ENCODE assay signal across 17 mouse cellular contexts in genomic region chr16:94607468-94607867, GRCm38 (mm10). TPM values are rescaled to one million over a fixed set of nuclear protein-coding genes. Genes with fewer than 3 reads are reported as not detected.
A peak's percentile ranks its signal among the peaks of the same experiment; 100 is the strongest.
DNase-seq lines count a peak whose midpoint lies in the region; ATAC-seq lines count a peak whose summit lies in the region.
"Had no signal": no experiment of that assay in that cellular context is flagged by ENCODE, and none has a peak within 500 bp of the region (broad histone marks: within the 10 kb centered on the region; RNA-seq: fewer than 3 reads in every experiment).

No protein-coding gene starts in this region.

- H3K27ac ChIP-seq in heart, embryonic 12.5 days (ENCODE audit: poor library complexity, severe bottlenecking): peak overlapping the region; percentile 36; the same call in 1 of the 2 replicates
- peak overlapping the region; percentile 48; the same call in 1 of the 2 replicates for H3K27ac ChIP-seq in embryonic facial prominence, embryonic 15.5 days (replicated peaks)
- 0 out of 2 replicates have a peak overlapping the region, but pooled peaks have one; percentile 16 for H3K27ac ChIP-seq in stomach, embryonic 15.5 days
- no peak overlapping the region for H3K27ac ChIP-seq in forebrain, embryonic 10.5 days
- H3K27ac ChIP-seq: limb, embryonic 13.5 days; neural tube, embryonic 15.5 days had no signal

- ATAC-seq in heart, embryonic 12.5 days (ENCODE audit: insufficient number of reproducible peaks, low FRiP score): no peak
- ATAC-seq in embryonic facial prominence, embryonic 15.5 days (ENCODE audit: insufficient number of reproducible peaks, low FRiP score, low TSS enrichment, low read depth): peak; percentile 65; the same call in 1 of the 2 replicates
- ATAC-seq in stomach, embryonic 15.5 days (ENCODE audit: insufficient read depth, low FRiP score, low read depth): no peak
- ATAC-seq: forebrain, postnatal 0 days; inflammation-experienced regulatory T-cells, adult 6 months had no signal

- peaks cover 51% of the 10 kb centered on the region for H3K4me1 ChIP-seq in heart, embryonic 12.5 days (replicated peaks)
- H3K4me1 ChIP-seq in embryonic facial prominence, embryonic 15.5 days: peaks cover 36% of the 10 kb centered on the region
- peaks cover 18% of the 10 kb centered on the region for H3K4me1 ChIP-seq in stomach, embryonic 15.5 days
- H3K4me1 ChIP-seq in forebrain, embryonic 10.5 days: peaks cover 14% of the 10 kb centered on the region

- no peak for DNase-seq in heart, adult 8-10 months (ENCODE audit: low spot score)
- DNase-seq in lung, adult 18-20 months: peak; percentile 31 to 33
- no peak for DNase-seq in lung, postnatal 4 days
- DNase-seq in forebrain, embryonic 10.5 days (ENCODE audit: extremely low spot score, low spot score): no peak
- DNase-seq: adrenal gland, adult 8-10 months; cerebellum, adult 8-10 months; embryo, embryonic 11 days; forebrain, postnatal 0 days; kidney, postnatal 10 days; retina, postnatal 1 day had no signal

- no peak overlapping the region for H3K4me3 ChIP-seq in heart, embryonic 12.5 days
- H3K4me3 ChIP-seq in embryonic facial prominence, embryonic 15.5 days (replicated peaks): no peak overlapping the region
- no peak overlapping the region for H3K4me3 ChIP-seq in stomach, embryonic 15.5 days (replicated peaks)
- no peak overlapping the region for H3K4me3 ChIP-seq in forebrain, embryonic 10.5 days
- H3K4me3 ChIP-seq: limb, embryonic 13.5 days; neural tube, embryonic 15.5 days had no signal

- no peaks in the 10 kb centered on the region for H3K9me3 ChIP-seq in heart, embryonic 12.5 days (replicated peaks)
- H3K9me3 ChIP-seq in embryonic facial prominence, embryonic 15.5 days (replicated peaks): no peaks in the 10 kb centered on the region
- no peaks in the 10 kb centered on the region for H3K9me3 ChIP-seq in stomach, embryonic 15.5 days
- no peaks in the 10 kb centered on the region for H3K9me3 ChIP-seq in forebrain, embryonic 10.5 days
- H3K9me3 ChIP-seq: limb, embryonic 13.5 days; neural tube, embryonic 15.5 days had no signal

- 36% methylated on average over 1 of the region's 1 CpGs for WGBS in heart, embryonic 12.5 days
- WGBS in embryonic facial prominence, embryonic 15.5 days: 39% methylated on average over 1 of the region's 1 CpGs
- 28% methylated on average over 1 of the region's 1 CpGs for WGBS in stomach, embryonic 15.5 days
- WGBS in forebrain, embryonic 10.5 days: 97% methylated on average over 1 of the region's 1 CpGs

- no peaks in the 10 kb centered on the region for H3K36me3 ChIP-seq in heart, embryonic 12.5 days
- H3K36me3 ChIP-seq in embryonic facial prominence, embryonic 15.5 days: no peaks in the 10 kb centered on the region
- no peaks in the 10 kb centered on the region for H3K36me3 ChIP-seq in stomach, embryonic 15.5 days
- H3K36me3 ChIP-seq in forebrain, embryonic 10.5 days (replicated peaks): peaks cover 1% of the 10 kb centered on the region; the same call in 1 of the 2 replicates
- H3K36me3 ChIP-seq: limb, embryonic 13.5 days; neural tube, embryonic 15.5 days had no signal

- H3K4me2 ChIP-seq in heart, embryonic 12.5 days: no peak overlapping the region
- no peak overlapping the region for H3K4me2 ChIP-seq in embryonic facial prominence, embryonic 15.5 days (replicated peaks)
- H3K4me2 ChIP-seq in stomach, embryonic 15.5 days: no peak overlapping the region
- H3K4me2 ChIP-seq: limb, embryonic 13.5 days; midbrain, embryonic 11.5 days; neural tube, embryonic 15.5 days had no signal

- H3K27me3 ChIP-seq in heart, embryonic 12.5 days (replicated peaks): no peaks in the 10 kb centered on the region
- no peaks in the 10 kb centered on the region for H3K27me3 ChIP-seq in embryonic facial prominence, embryonic 15.5 days
- H3K27me3 ChIP-seq in stomach, embryonic 15.5 days (replicated peaks): no peaks in the 10 kb centered on the region
- no peaks in the 10 kb centered on the region for H3K27me3 ChIP-seq in forebrain, embryonic 10.5 days (ENCODE audit: poor library complexity, severe bottlenecking)
- H3K27me3 ChIP-seq: limb, embryonic 13.5 days; neural tube, embryonic 15.5 days had no signal

- no peak overlapping the region for H3K9ac ChIP-seq in heart, embryonic 12.5 days
- no peak overlapping the region for H3K9ac ChIP-seq in embryonic facial prominence, embryonic 15.5 days
- H3K9ac ChIP-seq in stomach, embryonic 15.5 days: no peak overlapping the region
- H3K9ac ChIP-seq: forebrain, postnatal 0 days; limb, embryonic 13.5 days; neural tube, embryonic 15.5 days had no signal

RNA-seq across cellular contexts. Expression of gene Dyrk1a, which starts 37.7 kb away (rescaled TPM):
- polyA plus RNA-seq in heart, embryonic 12.5 days (2016; fragmentation: Nextera tagmentation; extraction: Ambion mirVana): 7.3 and 7.9 TPM in 2 replicates
- 10 to 100 TPM; 70.5 to 87.1 (median 79.0) TPM for total RNA-seq in heart, adult 8-10 months (2022)
- 9.1 and 9.7 TPM in 2 replicates for polyA plus RNA-seq in embryonic facial prominence, embryonic 15.5 days (2015; fragmentation: Nextera tagmentation; extraction: Ambion mirVana)
- 8.0 and 9.5 TPM in 2 replicates for polyA plus RNA-seq in stomach, embryonic 15.5 days (2015; fragmentation: Nextera tagmentation; extraction: Ambion mirVana)
- 9.1 TPM in 2 replicates for polyA plus RNA-seq in forebrain, embryonic 10.5 days (2016; fragmentation: Nextera tagmentation; extraction: Ambion mirVana)

Comparison
In these comparisons a context has a peak if more than half of its experiments do, and no peak if none do; other contexts are left out.
1. DNase-seq: peak in lung, adult 18-20 months (2 of 2); none in heart, adult 8-10 months (single experiment), lung, postnatal 4 days (0 of 2) and forebrain, embryonic 10.5 days (single experiment).